Mouse (Mus musculus) ES-E14 (cell line): ENCODE results near the gene Map4k3. TPM values are rescaled to one million over a fixed set of nuclear protein-coding genes. Genes with fewer than 3 reads are reported as not detected.
A peak's percentile ranks its signal among the peaks of the same experiment; 100 is the strongest.

Source experiments
- DNase-seq: peaks from one replicate; pipeline ENCODE4 v3.0.0-alpha.2; 2013; ENCODE audit warnings: low read depth, low spot score
- H3K27ac ChIP-seq: 2 replicates; pipeline ENCODE4 v1.5.1; 2012; ENCODE audit warnings: low read depth, mild to moderate bottlenecking, low read length, moderate library complexity, mixed read lengths; ENCODE audit not compliant: poor library complexity, insufficient read depth, severe bottlenecking
- H3K36me3 ChIP-seq: 2 replicates; pipeline ENCODE4 v1.6.1; 2012; ENCODE audit warnings: mild to moderate bottlenecking, low read length, moderate library complexity, mixed read lengths; ENCODE audit not compliant: control insufficient read depth, poor library complexity, insufficient read depth, severe bottlenecking
- H3K4me1 ChIP-seq, 2 experiments: fragments of 150-350 bp in 1 of 2; sonication (generic) in 1 of 2; 2 replicates each; pipeline ENCODE4 v1.6.1; 2012; ENCODE audit warnings: low read length in 2 of 2, mild to moderate bottlenecking in 1 of 2, mixed read lengths in 1 of 2; ENCODE audit not compliant: control insufficient read depth in 2 of 2, insufficient read depth in 2 of 2, poor library complexity in 1 of 2
- H3K4me3 ChIP-seq, 2 experiments: fragments of 150-350 bp in 1 of 2; sonication (generic) in 1 of 2; 2 replicates each; pipeline ENCODE4 v1.5.1; 2012; ENCODE audit warnings: low read length in 2 of 2, low read depth in 1 of 2, mild to moderate bottlenecking in 1 of 2, mixed read lengths in 1 of 2; ENCODE audit not compliant: insufficient read depth in 1 of 2, poor library complexity in 1 of 2, severe bottlenecking in 1 of 2
- H3K9ac ChIP-seq: 2 replicates; pipeline ENCODE4 v1.6.1; 2012; ENCODE audit warnings: low read depth, mild to moderate bottlenecking, low read length, mixed read lengths; ENCODE audit not compliant: poor library complexity, insufficient read depth, severe bottlenecking
- H3K9me3 ChIP-seq: fragments of 150-350 bp; sonication (generic); 2 replicates; pipeline ENCODE4 v1.6.1; 2012; ENCODE audit warnings: low read depth, mild to moderate bottlenecking, low read length; ENCODE audit not compliant: control insufficient read depth, insufficient read depth
- CHD2 ChIP-seq: IDR thresholded peaks from 2 replicates; pipeline ENCODE4 v1.6.1; 2014; ENCODE audit warnings: mild to moderate bottlenecking, low read depth, low read length, inconsistent platforms
- HCFC1 ChIP-seq: IDR thresholded peaks from 2 replicates; pipeline ENCODE4 v1.6.1; 2012; ENCODE audit warnings: low read length, inconsistent platforms, borderline replicate concordance; ENCODE audit not compliant: insufficient read depth
- MAFK ChIP-seq: IDR thresholded peaks from 2 replicates; pipeline ENCODE4 v1.6.1; 2014; ENCODE audit warnings: mild to moderate bottlenecking, low read depth, low read length, inconsistent platforms; ENCODE audit not compliant: insufficient read depth
- ZC3H11A ChIP-seq: IDR thresholded peaks from 2 replicates; pipeline ENCODE4 v1.6.1; 2012; ENCODE audit warnings: low read depth, mild to moderate bottlenecking, inconsistent platforms, low read length, borderline replicate concordance
- ZNF384 ChIP-seq: IDR thresholded peaks from 2 replicates; pipeline ENCODE4 v1.6.1; 2012; ENCODE audit warnings: low read depth, low read length, inconsistent platforms
- in situ Hi-C, 2 experiments: fragments of 600-800 bp; cut with MboI; formaldehyde crosslinking; loops; one replicate each; pipeline ENCODE4 v1.15.1; 2025; ENCODE audit warnings: low sequenced_read_pairs in 2 of 2, inconsistent platforms in 1 of 2; ENCODE audit not compliant: unreplicated experiment in 2 of 2
- total RNA-seq: library from RNA; depleted of rRNA; stranded (reverse); fragments of 300-350 nt; gene quantifications from 2 replicates; pipeline ENCODE4 v1.2.3, GENCODE M21; 2012

Map4k3 gene
- total RNA-seq, 1 experiment = 22.3 TPM

GRCm38 (mm10) chr17:80718243-80718642 is 10.0 kb downstream of the Map4k3 start:
- Histone ChIP-seq H3K27ac (no peak overlapping the region), H3K4me3 (no peak overlapping the region), H3K4me1 (peaks cover 4 to 5% of the 10 kb centered on the region in 2 experiments; a peak in 3 of 4 replicates), H3K36me3 (no peaks in the 10 kb centered on the region), H3K9me3 (no peaks in the 10 kb centered on the region), H3K9ac (no peak overlapping the region)
- no peak for DNase-seq
- in situ Hi-C loops = no loop called here
- TF ChIP-seq MAFK (no peak), HCFC1 (no peak), CHD2 (no peak), ZNF384 (no peak), ZC3H11A (no peak)

DNA sequence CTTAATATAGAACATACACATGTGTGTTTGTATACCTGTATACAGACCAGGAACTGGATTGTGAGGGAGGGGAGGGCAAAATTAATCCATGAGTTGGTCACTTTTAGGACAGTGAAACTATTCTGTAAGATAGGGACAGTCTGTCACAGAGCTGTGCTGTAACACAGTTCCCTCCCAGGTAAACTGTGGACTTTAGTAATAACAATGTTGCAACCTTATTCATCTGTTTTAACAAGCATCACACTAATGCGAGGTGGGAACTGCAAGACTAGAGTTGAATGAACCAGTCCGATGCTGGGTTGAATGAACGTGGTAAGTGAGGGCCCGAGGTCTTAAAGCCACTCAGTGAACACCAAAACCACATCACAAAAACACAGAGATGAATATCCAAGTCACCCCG is 14.7 kb downstream of the Map4k3 start:
- H3K36me3 ChIP-seq = no peaks in the 10 kb centered on the region
- no peak overlapping the region for H3K27ac ChIP-seq
- TF ChIP-seq ZC3H11A (no peak), ZNF384 (no peak), HCFC1 (no peak), CHD2 (no peak), MAFK (no peak)
- in situ Hi-C loops = no loop called here
- H3K9me3 ChIP-seq = no peaks in the 10 kb centered on the region
- H3K4me3 ChIP-seq = no peak overlapping the region
- peaks cover 6 to 16% of the 10 kb centered on the region in 2 experiments; a peak in 3 of 4 replicates for H3K4me1 ChIP-seq
- no peak for DNase-seq
- H3K9ac ChIP-seq = no peak overlapping the region

GRCm38 (mm10) chr17:80709921-80710838 is 18.1 kb downstream of the Map4k3 start:
- no peaks in the 10 kb centered on the region for H3K9me3 ChIP-seq
- no peak overlapping the region for H3K27ac ChIP-seq
- peak overlapping the region; percentile 3; the same call in 1 of the 2 replicates for H3K9ac ChIP-seq
- H3K36me3 ChIP-seq = no peaks in the 10 kb centered on the region
- TF ChIP-seq CHD2 = no peak
- no peak for TF ChIP-seq ZC3H11A
- TF ChIP-seq HCFC1 = no peak
- in situ Hi-C loops = no loop called here
- no peak for DNase-seq
- peaks cover 3 to 13% of the 10 kb centered on the region in 2 experiments; a peak in 3 of 4 replicates for H3K4me1 ChIP-seq
- H3K4me3 ChIP-seq = peak overlapping the region; percentile 33 to 41

DNA sequence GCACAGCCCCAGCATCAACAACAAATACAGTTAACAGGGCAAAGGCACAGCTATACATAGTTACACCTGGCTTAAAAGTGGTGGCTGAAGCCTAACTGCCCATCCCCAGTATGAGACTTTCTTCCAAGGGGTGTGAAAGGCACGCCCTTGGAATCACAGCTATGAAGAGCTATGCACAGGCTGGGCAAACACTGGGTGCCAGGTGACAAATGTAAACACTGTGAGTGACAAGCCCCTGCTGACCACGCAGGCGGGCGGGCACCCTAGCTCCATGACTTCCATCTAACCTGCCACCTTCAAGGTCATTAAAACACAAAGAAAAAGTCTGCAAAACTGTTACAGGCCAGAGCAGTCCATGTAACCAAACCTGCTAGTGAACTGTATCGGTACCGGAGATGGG is 19.5 kb downstream of the Map4k3 start:
- in situ Hi-C loops = no loop called here
- peaks cover 2 to 11% of the 10 kb centered on the region in 2 experiments; a peak in 3 of 4 replicates for H3K4me1 ChIP-seq
- DNase-seq = no peak

More for the DNA sequence above, 19.5 kb downstream of the Map4k3 start:
- no peak for TF ChIP-seq CHD2
- no peak for TF ChIP-seq HCFC1
- TF ChIP-seq MAFK = no peak
- no peak for TF ChIP-seq ZNF384
- TF ChIP-seq ZC3H11A = no peak
- Histone ChIP-seq H3K9ac (no peak overlapping the region), H3K4me3 (no peak overlapping the region), H3K27ac (no peak overlapping the region), H3K36me3 (no peaks in the 10 kb centered on the region), H3K9me3 (no peaks in the 10 kb centered on the region)
